ENCODE assay signal across 9 mouse cellular contexts in genomic region chr3:143914341-143915217, GRCm38 (mm10).
DNase-seq lines count a peak whose midpoint lies in the region; ATAC-seq lines count a peak whose summit lies in the region.
"Had no signal": no experiment of that assay in that cellular context is flagged by ENCODE, and none has a peak within 500 bp of the region (broad histone marks: within the 10 kb centered on the region; RNA-seq: fewer than 3 reads in every experiment).

No protein-coding gene starts in this region.

- no peaks in the 10 kb centered on the region for H3K9me3 ChIP-seq in neural tube, embryonic 12.5 days

- no peak overlapping the region for H3K4me2 ChIP-seq in neural tube, embryonic 12.5 days (replicated peaks)

- DNase-seq in kidney, adult 9 months, result peak; percentile 2
- no peak for DNase-seq in kidney, adult 11 months
- DNase-seq in right cerebral cortex, adult 2 months (ENCODE audit: low spot score in 2 of 2), result no peak
- no peak for DNase-seq in spleen, postnatal 14 days (ENCODE audit: low spot score in 2 of 2)
- no peak for DNase-seq in right cerebral cortex, postnatal 4 days

- 33% methylated on average over 6 of the region's 6 CpGs for WGBS in neural tube, embryonic 12.5 days

- no peaks in the 10 kb centered on the region for H3K36me3 ChIP-seq in neural tube, embryonic 12.5 days

- ATAC-seq in common myeloid progenitor, adult 5-6 weeks (replicated peaks; ENCODE audit: low read depth, poor library complexity, severe bottlenecking), result peak; percentile 87
- peak; percentile 60 to 77 for ATAC-seq in hematopoietic stem cell, adult 5-6 weeks (replicated peaks in 1 of 2; ENCODE audit: insufficient read depth in 1 of 2, low FRiP score in 2 of 2, low TSS enrichment in 1 of 2, low read depth in 1 of 2, poor library complexity in 2 of 2, severe bottlenecking in 2 of 2)
- ATAC-seq in neural tube, embryonic 12.5 days (ENCODE audit: low FRiP score, low read depth), result peak; percentile 60; the same call in 1 of the 2 replicates

- H3K27me3 ChIP-seq in neural tube, embryonic 12.5 days (replicated peaks), result no peaks in the 10 kb centered on the region
- H3K27me3 ChIP-seq: megakaryocyte, embryonic 14.5 days had no signal

- H3K9ac ChIP-seq in neural tube, embryonic 12.5 days, result no peak overlapping the region

- H3K4me3 ChIP-seq in neural tube, embryonic 12.5 days, result no peak overlapping the region
- H3K4me3 ChIP-seq: megakaryocyte, embryonic 14.5 days had no signal

- H3K4me1 ChIP-seq in neural tube, embryonic 12.5 days, result 0 out of 2 replicates have a peak, but pooled peaks cover 5% of the 10 kb centered on the region

- H3K27ac ChIP-seq in neural tube, embryonic 12.5 days, result no peak overlapping the region
